Mouse (Mus musculus) myocyte (in vitro differentiated cells): ENCODE data around the gene Tmem238.

Experiments
- CEBPB ChIP-seq: IDR thresholded peaks from 2 replicates; pipeline ENCODE4 v1.6.1; 2011; ENCODE audit warnings: mild to moderate bottlenecking, moderate library complexity; ENCODE audit not compliant: poor library complexity, insufficient read depth, severe bottlenecking
- E2F4 ChIP-seq: IDR thresholded peaks from one replicate; pipeline ENCODE4 v1.6.1; 2011; ENCODE audit warnings: mild to moderate bottlenecking, control low read depth, moderate library complexity; ENCODE audit not compliant: insufficient read depth
- MAX ChIP-seq: IDR thresholded peaks from one replicate; pipeline ENCODE4 v1.6.1; 2011; ENCODE audit warnings: low read depth, mild to moderate bottlenecking, control low read depth
- MYOG ChIP-seq, 3 experiments: IDR thresholded peaks; one replicate each; pipeline ENCODE4 v1.6.1; 2011; ENCODE audit warnings: control low read depth in 2 of 3, low read depth in 2 of 3, mild to moderate bottlenecking in 2 of 3; ENCODE audit not compliant: insufficient read length in 2 of 3, control insufficient read depth in 1 of 3, insufficient read depth in 1 of 3
- POLR2A ChIP-seq: IDR thresholded peaks from one replicate; pipeline ENCODE4 v1.6.1; 2011; ENCODE audit warnings: low read depth, mild to moderate bottlenecking, control low read depth, moderate library complexity; ENCODE audit not compliant: insufficient read length
- POLR2AphosphoS2 ChIP-seq: IDR thresholded peaks from one replicate; pipeline ENCODE4 v1.6.1; 2011; ENCODE audit warnings: low read depth, control low read depth; ENCODE audit not compliant: insufficient read length
- TCF12 ChIP-seq: IDR thresholded peaks from one replicate; pipeline ENCODE4 v1.6.1; 2011; ENCODE audit warnings: mild to moderate bottlenecking, control low read depth; ENCODE audit not compliant: poor library complexity, insufficient read depth, severe bottlenecking
- TCF3 ChIP-seq: IDR thresholded peaks from one replicate; pipeline ENCODE4 v1.6.1; 2011; ENCODE audit warnings: low read depth, control low read depth; ENCODE audit not compliant: insufficient read length
- USF1 ChIP-seq: IDR thresholded peaks from one replicate; pipeline ENCODE4 v1.6.1; 2011; ENCODE audit warnings: low read depth, mild to moderate bottlenecking, control low read depth, moderate library complexity

DNA sequence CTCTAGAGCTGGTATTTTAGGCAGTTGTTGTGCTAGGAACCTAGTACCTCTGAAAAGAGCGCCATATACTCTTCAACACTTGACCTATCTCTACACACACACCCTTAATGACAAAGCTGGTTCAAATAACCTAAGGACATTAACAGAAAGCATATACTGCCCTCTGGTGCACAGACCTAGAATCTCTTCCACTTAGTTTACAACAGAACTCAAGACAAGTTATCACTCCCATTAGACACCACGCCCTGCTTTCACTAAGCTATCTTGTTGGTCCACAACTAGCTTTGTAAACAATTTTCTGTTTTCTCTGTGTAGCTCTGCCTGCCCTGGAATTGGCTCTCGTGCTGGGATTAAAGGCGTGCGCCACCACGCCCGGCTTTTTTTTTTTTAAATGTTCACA lies 17.3 kb upstream of the Tmem238 start:
- no peak for TF ChIP-seq POLR2A
- no peak for TF ChIP-seq TCF12
- no peak for TF ChIP-seq E2F4
- no peak for TF ChIP-seq MAX
- TF ChIP-seq USF1 = no peak
- no peak for TF ChIP-seq POLR2AphosphoS2
- no peak for TF ChIP-seq TCF3
- TF ChIP-seq MYOG (IDR thresholded peaks at IDR 0.05; ENCODE audit: control insufficient read depth in 1 of 3, insufficient read depth in 1 of 3, insufficient read length in 2 of 3, low read depth in 2 of 3) = no peak
- TF ChIP-seq CEBPB = no peak
